Mouse (Mus musculus): ENCODE data around the gene Gm20671.
"Not testable (repeated sequence)": the region's sequence is repeated elsewhere in the genome, so short reads cannot be mapped to it uniquely, and the experiment has no call there.

Gm20671 gene

DNA sequence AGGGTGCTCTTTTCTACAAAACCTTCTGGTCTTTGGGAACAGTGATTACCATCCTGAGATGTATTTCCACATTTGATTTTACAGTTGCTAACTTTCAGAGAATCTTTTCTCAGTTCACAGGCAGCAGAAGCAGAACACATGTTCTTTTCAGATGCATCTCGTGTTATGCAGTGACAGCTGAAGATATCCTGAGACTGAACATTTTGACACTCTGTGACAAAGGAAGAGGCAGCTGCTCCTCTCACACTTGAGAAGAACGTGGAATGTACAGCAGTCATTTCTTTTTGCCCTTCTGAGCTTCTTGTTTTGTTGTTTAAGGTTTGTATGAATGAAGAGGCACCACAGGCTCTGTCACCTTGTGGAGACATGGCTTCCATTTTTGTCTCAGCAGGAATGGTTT, 3.1 kb upstream of the Gm20671 start:
- ChIA-PET CTCF (no interaction called here), POLR2A (no interaction called here)

DNA sequence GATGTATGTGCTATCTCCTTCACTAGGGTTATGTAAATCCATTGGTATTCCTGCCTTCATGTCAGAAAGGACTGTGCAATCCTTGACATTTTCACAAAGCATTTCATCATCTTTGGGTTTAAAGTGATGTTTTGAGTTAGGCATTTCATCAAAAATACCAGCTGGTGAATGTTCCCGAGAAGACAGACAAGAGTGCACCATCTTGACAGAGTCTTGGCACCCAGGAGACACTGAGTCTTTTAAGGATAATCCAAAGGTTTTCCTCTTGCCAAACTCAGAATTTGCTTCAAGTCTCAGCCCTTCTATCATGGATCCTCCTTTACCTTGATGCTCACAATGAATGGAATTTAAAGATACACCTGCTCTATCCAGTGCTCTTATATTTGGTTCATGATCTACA, 1.9 kb upstream of the Gm20671 start:
- POLR2A ChIA-PET, CTCF ChIA-PET: not testable (repeated sequence)

DNA sequence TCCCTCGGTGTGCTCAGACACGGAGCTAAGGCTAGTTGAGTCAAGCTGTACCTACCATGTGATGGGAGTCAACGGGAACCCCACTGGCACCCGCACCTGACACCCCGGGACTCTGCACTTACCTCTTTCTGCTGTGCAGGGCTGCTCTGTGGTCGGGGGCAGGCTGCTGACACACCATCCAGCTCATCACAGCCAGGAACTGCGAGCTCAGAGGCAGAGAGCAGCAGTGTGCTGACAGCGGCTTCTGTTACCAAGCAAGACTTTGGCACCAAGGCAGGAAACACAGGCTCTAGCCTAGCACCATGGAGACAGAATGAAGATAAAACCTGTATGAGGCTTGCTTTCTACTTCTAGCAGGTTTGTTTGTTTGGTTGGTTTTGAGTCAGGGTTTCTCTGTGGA, 6.4 kb downstream of the Gm20671 start:
- POLR2A ChIA-PET = interaction anchor here in 2 of 4 experiments (0.5 to 3.1 kb wide), 11 partner anchors 9 to 60 kb away, joined by 3 to 15 read pairs (median 4); partner anchors contain the start of gene Pisd (in 1 of the 2)
- CTCF ChIA-PET = interaction anchor here in 1 of 4 experiments (1.0 kb wide), 1 partner anchor 114 kb away, joined by 3 read pairs; no protein-coding TSS in a partner anchor

DNA sequence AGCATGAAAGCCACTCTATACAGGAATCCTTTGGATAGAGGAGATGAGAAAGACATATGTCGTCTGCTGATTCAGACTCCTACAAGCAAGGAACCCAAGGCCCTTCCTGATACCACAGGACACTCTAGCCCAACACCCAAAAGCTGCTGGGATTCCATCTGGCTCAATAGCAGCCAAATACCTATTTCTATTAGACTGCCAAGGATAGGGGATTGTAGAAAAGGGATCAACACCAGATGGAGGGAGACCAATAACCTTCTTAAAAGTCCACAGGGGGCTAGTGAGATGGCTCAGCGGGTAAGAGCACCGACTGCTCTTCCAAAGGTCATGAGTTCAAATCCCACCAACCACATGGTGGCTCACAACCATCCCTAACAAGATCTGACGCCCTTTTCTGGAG, 11.5 kb downstream of the Gm20671 start:
- CTCF ChIA-PET = no interaction called here
- POLR2A ChIA-PET = interaction anchor here in 1 of 4 experiments (1.0 kb wide), 1 partner anchor 57 kb away, joined by 3 read pairs; no protein-coding TSS in a partner anchor

DNA sequence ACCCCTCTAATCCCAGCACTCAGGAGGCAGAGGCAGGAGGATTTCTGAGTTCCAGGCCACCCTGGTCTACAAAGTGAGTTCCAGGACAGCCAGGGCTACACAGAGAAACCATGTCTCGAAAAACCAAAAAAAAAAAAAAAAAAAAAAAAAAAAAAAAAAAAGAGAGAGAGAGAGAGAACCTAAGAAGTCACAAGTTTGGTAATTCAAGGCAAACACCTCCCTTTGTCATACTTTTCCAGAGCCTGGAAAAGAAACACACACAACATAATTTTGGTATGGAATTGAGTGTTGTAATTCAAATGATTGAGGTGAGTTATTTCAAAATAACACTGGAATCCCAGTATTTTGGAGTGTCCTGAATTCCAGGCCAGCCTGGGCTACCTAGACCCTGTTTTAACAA, 40.5 kb downstream of the Gm20671 start:
- CTCF ChIA-PET = interaction anchor here in 2 of 4 experiments (0.8 to 1.3 kb wide), 2 partner anchors 8 to 39 kb away, joined by 4 read pairs; no protein-coding TSS in a partner anchor
- POLR2A ChIA-PET = interaction anchor here in 2 of 4 experiments (0.9 to 3.0 kb wide), 15 partner anchors 9 to 327 kb away, joined by 3 to 33 read pairs (median 6); partner anchors contain the start of gene Ppp1cb (in 1 of the 2)

DNA sequence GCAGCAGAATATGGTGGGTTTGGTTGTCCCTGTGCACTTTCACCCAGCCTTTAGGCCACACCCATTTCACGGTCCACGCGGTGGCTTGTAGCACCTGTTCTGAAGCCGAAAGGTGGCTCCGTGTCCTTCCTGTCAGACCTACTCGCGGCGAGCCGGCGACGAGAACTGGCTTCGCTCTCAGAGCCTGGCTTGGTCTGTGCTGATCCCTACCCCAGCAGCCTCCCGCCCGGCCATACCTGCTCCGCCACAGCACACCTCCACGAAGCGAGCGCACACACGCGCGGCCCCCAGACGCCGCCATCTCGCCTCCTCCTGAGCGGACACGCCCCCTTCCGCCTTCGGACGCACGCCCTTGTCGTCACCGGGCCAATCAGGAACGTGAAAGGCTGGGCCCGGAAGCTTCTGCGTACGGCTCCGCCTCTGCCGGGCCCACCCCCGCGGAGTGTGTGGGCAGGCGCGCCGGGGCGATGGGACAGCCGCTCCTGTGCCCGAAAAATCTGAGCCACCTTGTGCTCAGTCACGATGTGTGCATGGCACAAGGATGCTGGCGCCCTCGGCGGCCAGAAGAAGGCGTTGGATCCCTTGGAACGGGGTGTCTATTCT, 41.5 kb downstream of the Gm20671 start, which contains the start of gene Pisd:
TSS of gene Pisd (minus strand) at position 334 of the 603 bp plus-strand sequence.
- ChIA-PET POLR2A (interaction anchor here in 3 of 4 experiments (0.6 to 3.0 kb wide), 38 partner anchors 9 to 716 kb away, joined by 3 to 33 read pairs (median 4); partner anchors contain the start of genes Prr14l (in 2 of the 3), Ppp1cb (in 1 of the 3) and Yes1 (in 1 of the 3)), CTCF (interaction anchor here in 3 of 4 experiments (0.7 to 1.6 kb wide), 4 partner anchors 10 to 497 kb away, joined by 4 to 7 read pairs (median 4); no protein-coding TSS in a partner anchor)

DNA sequence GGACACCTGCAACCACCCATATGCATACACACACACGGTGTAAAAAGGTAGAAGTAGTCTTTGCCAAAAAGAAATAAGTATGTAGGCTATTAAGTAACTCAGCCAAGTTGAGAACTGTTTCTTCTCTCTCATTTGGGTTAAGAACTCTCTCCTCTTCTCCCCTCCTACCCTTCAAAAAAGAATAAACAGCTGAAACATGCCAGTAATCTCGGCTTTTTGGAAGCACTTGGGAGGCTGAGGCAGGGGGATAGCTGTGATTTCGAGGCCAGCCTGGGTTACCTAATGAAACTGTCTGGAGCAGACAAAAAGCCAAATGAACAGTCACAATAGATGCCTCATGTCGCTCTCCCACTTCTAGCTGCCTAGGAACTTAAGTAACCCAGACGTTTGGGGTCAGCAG, 42.2 kb downstream of the Gm20671 start:
- ChIA-PET CTCF (interaction anchor here in 1 of 4 experiments (1.6 kb wide), 1 partner anchor 250 kb away, joined by 7 read pairs; no protein-coding TSS in a partner anchor), POLR2A (interaction anchor here in 3 of 4 experiments (0.9 to 3.0 kb wide), 26 partner anchors 9 to 326 kb away, joined by 3 to 33 read pairs (median 5); partner anchors contain the start of genes Ppp1cb (in 1 of the 3), Prr14l (in 1 of the 3) and Yes1 (in 1 of the 3))

DNA sequence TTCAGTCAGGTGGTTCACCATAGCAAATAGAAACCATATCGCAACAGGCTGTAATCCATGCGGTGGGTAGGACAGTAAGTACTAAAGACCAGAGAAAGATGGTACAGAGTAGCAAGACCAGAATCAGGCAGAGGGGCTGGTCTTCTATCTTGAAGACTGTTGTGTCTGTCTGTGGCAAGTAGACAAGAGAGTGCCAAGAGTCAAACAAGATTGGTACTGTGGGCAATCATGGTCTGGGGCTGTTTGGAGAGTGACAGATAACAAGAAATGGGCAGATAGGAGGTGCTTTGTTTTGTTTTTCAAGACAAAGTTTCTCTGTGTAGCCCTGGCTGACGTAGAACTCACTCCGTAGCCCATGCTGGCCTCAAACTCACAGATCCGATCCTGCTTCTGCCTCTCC, 45.3 kb downstream of the Gm20671 start:
- POLR2A ChIA-PET = interaction anchor here in 1 of 4 experiments (0.6 to 2.4 kb wide), 4 partner anchors 11 to 146 kb away, joined by 3 to 11 read pairs (median 6); no protein-coding TSS in a partner anchor
- CTCF ChIA-PET = no interaction called here

DNA sequence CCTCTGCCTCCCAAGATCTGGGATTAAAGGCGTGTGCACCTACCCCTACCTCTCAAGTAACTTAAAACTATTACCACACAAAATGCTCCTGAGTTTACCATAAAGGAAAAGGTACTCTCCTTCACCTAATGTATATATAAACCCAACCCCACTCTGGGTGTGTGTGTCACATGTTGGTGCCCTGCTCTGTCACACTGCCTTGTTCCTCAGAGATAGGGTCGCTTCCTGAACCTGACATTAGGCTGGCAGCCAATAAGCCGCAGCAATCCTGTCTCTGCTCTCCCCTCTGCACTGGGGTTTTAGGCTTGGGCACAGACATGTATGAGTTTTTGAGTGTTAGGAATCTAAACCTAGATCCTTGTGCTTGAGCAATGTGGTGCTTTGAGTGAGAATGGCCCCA, 48.7 kb downstream of the Gm20671 start:
- ChIA-PET POLR2A (interaction anchor here in 1 of 4 experiments (1.3 to 4.6 kb wide), 2 partner anchors 7 to 17 kb away, joined by 4 to 21 read pairs; partner anchors contain the start of gene Pisd), CTCF (no interaction called here)

DNA sequence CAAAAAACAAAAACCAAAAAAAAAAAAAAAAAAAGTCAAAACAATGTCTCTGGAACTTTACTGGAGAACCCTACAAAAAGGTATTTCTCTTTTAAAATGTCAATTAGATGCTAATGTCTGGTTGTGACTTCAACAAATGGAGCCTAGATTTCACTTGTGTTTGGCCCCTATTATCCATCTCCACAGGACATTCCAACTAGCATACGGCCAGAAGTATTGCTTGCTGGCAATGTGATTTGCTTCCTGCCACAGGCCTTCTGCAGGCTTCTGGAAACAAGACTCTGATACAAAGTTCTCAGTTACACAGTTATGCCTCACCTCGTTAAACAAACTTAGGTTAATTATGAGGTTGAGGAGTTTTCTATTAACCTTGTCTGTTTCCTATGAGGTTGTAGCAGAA, 54.5 kb downstream of the Gm20671 start:
- ChIA-PET CTCF (interaction anchor here in 1 of 4 experiments (0.6 kb wide), 1 partner anchor 1186 kb away, joined by 3 read pairs; no protein-coding TSS in a partner anchor), POLR2A (interaction anchor here in 3 of 4 experiments (0.6 to 5.6 kb wide), 8 partner anchors 10 to 154 kb away, joined by 3 to 52 read pairs (median 3); partner anchors contain the start of gene Pisd (in 2 of the 3))

DNA sequence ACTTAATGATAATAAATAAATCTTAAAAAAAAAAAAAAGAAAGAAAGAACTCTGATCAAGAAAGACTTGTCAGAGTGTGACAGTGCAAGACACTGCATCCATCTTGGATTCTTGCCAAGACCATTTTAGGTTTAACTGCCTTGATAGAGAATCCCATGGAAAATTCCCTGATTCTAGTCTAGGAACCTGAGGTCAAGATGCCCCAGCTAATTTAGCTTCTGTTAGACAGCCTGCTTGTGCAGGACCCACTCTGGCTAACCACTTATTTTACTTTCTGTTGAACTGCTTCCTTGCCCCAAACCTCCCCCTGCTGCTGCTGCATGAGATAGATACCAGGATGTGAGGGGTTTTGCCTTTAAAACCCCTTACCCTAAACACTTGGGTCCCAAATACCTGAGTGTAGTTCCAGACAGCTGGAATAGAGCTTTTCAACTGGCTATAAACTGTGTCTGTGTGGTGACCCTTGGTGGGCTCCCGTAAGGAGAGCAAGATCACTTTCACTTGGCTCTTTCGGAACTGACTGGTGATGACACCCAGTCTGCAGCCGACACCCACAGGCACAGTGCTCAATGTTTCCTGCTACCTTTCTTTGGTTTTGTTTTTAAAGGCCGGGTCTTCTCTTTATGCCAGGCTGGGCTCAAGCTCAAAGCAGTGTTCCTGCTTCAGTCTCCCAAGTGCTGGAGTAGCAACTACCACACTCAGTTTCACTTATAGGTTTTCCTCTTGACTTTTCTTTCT, 59.1 kb downstream of the Gm20671 start:
- ChIA-PET POLR2A (interaction anchor here in 2 of 4 experiments (0.6 to 1.8 kb wide), 4 partner anchors 7 to 35 kb away, joined by 3 to 11 read pairs (median 4); no protein-coding TSS in a partner anchor), CTCF (interaction anchor here in 1 of 4 experiments (0.6 kb wide), 1 partner anchor 954 kb away, joined by 3 read pairs; no protein-coding TSS in a partner anchor)

DNA sequence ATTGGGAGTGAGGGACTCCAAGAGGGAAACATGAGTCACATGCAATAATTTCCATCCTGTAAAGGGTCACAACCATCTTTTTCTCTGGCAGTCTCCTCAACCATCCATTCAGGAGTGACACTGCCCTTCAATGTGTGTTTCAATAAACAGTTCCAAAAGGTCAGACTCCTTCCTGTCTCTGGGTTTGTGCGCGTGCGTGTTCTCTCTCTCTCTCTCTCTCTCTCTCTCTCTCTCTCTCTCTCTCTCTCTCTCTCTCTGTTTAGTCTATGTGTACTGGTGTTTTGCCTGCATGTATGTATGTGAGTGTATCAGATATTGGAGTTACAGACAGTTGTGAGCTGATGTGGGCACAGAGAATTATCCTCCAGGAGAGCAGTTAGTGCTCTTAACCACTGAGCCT, 59.9 kb downstream of the Gm20671 start:
- POLR2A ChIA-PET = interaction anchor here in 2 of 4 experiments (0.6 to 0.7 kb wide), 3 partner anchors 9 to 253 kb away, joined by 3 to 4 read pairs (median 3); no protein-coding TSS in a partner anchor
- CTCF ChIA-PET = interaction anchor here in 2 of 4 experiments (0.6 to 0.9 kb wide), 2 partner anchors 267 to 659 kb away, joined by 3 read pairs; no protein-coding TSS in a partner anchor

DNA sequence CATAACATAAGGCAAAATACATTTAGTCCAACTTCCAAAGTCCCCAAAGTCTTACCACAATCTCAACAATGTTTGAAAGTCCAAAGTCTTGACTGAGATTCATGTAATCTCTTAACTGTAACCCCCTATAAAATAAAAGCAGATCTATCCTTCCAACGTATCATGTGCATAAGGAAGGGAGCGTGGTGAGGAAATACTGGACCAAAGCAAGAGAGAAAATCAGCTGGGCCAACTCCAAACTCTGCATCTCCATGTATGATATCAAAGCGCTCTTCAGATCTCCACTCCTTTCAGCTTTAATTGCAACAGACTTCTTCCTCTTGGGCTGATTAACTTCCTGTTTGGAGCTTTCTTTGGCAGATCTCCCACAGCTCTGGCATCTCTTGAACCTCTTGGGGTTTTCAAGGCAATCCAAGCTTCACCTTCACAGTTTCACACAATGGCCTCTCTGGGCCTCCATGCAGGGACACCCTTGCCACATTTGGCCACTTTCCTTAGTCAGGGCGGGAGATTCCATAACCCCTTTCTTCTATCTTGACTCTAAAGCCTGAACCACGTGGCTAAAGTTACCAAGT, 65.3 kb downstream of the Gm20671 start:
- ChIA-PET POLR2A (interaction anchor here in 2 of 4 experiments (0.6 to 8.3 kb wide), 32 partner anchors 7 to 1145 kb away, joined by 3 to 97 read pairs (median 6); partner anchors contain the start of genes Pisd (in 2 of the 2), Ywhah (in 2 of the 2) and Yes1 (in 1 of the 2)), CTCF (interaction anchor here in 1 of 4 experiments (2.5 kb wide), 1 partner anchor 14 kb away, joined by 6 read pairs; no protein-coding TSS in a partner anchor)

DNA sequence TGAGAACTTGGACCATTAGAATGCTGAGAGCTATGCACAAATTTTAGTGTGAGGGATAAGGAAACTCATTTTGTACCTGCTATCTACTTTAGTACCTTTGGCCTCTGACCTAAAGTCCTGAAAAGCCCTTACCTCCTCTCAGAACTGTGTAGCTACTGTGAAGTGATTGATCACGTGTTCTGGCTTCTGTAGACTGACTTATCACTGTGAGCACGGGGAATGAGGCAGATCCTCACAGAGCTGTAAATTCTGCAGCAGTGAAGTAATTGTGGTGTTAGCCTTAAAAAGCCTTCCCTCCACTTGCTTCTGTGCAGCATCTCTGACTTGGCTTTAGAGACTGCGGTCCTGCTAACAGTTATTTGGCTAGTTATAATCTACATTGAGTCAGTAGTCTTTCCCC, 66.1 kb downstream of the Gm20671 start:
- CTCF ChIA-PET = interaction anchor here in 2 of 4 experiments (0.6 to 2.5 kb wide), 3 partner anchors 13 to 365 kb away, joined by 3 to 6 read pairs (median 3); no protein-coding TSS in a partner anchor

DNA sequence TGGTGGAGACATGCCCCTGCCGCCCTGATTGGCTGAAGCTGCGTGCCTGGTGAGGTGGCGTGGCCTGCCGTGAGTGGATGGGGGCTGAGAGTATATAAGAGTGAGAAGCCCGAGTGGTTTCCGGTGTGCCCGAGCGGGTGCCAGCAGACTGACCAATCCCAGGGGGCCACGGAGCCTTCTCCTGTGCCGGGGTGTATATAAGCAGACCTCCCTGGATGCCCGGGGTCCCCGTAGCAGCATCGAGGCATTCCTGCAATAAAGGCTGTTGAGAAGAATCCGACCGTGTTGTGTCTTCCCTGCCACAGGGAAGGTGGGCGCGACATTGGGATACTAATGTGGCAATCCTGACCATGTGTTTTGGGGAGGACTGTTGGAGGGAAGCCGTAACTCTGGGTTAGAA, 66.6 kb downstream of the Gm20671 start:
- POLR2A ChIA-PET = interaction anchor here in 3 of 4 experiments (0.6 to 8.3 kb wide), 52 partner anchors 9 to 905 kb away, joined by 3 to 97 read pairs (median 6); partner anchors contain the start of genes Pisd (in 2 of the 3), Yes1 (in 1 of the 3) and Ywhah (in 1 of the 3)
- CTCF ChIA-PET = interaction anchor here in 2 of 4 experiments (0.7 to 2.5 kb wide), 2 partner anchors 12 to 274 kb away, joined by 5 to 6 read pairs; no protein-coding TSS in a partner anchor

More for the DNA sequence above, 66.1 kb downstream of the Gm20671 start:
- POLR2A ChIA-PET = interaction anchor here in 3 of 4 experiments (0.6 to 8.3 kb wide), 52 partner anchors 8 to 1144 kb away, joined by 3 to 97 read pairs (median 6); partner anchors contain the start of genes Pisd (in 2 of the 3), Yes1 (in 1 of the 3) and Ywhah (in 1 of the 3)

DNA sequence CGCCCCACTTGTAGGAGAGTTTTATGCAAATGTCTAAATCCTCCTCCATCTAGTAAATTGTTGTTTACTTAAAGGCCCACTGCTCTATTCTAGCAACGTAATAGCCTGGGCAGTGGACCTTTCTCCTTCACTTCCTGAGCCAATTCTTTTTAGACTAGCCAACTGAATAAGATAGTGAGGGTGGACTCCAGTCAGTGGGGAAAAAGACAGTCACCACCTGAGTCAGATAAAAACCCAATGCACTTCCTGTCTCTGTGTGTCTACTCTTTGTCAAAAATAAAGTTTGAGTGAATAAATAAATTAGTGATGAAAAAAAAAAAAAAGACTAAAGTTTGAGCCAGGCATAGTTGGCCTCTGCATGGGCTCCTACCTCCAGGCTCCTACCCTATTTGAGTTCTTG, 67.2 kb downstream of the Gm20671 start:
- ChIA-PET POLR2A (interaction anchor here in 2 of 4 experiments (0.7 to 8.3 kb wide), 36 partner anchors 9 to 418 kb away, joined by 3 to 97 read pairs (median 8); partner anchors contain the start of genes Pisd (in 2 of the 2), Yes1 (in 2 of the 2), Prr14l (in 1 of the 2) and Ywhah (in 1 of the 2)), CTCF (interaction anchor here in 3 of 4 experiments (0.7 to 1.6 kb wide), 3 partner anchors 12 to 274 kb away, joined by 4 to 5 read pairs (median 4); no protein-coding TSS in a partner anchor)

DNA sequence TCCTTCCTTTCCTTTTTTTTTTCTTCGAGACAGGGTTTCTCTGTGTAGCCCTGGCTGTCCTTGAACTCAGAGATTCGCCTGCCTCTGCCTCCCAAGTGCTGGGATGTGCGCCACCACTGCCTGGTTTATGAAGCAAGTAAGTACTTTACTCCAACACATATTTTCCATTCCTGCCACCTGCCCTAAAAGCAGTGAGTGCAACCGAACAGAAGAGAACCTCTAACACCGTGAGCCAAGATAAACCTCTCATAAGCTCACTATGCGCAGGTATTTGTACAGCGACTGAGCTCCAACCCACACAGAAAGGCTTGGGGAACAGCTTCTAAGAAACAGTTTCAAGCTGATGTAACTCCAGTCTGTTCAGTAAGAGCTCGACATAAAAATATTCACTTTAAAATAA, 70.8 kb downstream of the Gm20671 start:
- CTCF ChIA-PET = interaction anchor here in 3 of 4 experiments (0.6 to 1.6 kb wide), 4 partner anchors 8 to 624 kb away, joined by 3 to 5 read pairs (median 4); no protein-coding TSS in a partner anchor
- POLR2A ChIA-PET = interaction anchor here in 2 of 4 experiments (1.1 to 8.3 kb wide), 5 partner anchors 10 to 42 kb away, joined by 3 to 97 read pairs (median 5); partner anchors contain the start of gene Pisd (in 1 of the 2)

Data from embryonic stem cell, embryonic (primary cell).